Mouse (Mus musculus) bone marrow, adult 2 months (tissue): ENCODE results near the gene Mx1.

Experiments used
- CTCF ChIP-seq: fragments of 200-500 bp; IDR thresholded peaks from 2 replicates; pipeline ENCODE4 v1.5.1; 2011; ENCODE audit warnings: low read length, control low read depth; ENCODE audit not compliant: control insufficient read depth, insufficient read depth
- POLR2A ChIP-seq: fragments of 200-500 bp; IDR thresholded peaks from 2 replicates; pipeline ENCODE4 v1.6.1; 2011; ENCODE audit warnings: low read depth, mild to moderate bottlenecking, control low read depth, low read length, borderline replicate concordance; ENCODE audit not compliant: control insufficient read depth

GRCm38 (mm10) chr16:97397945-97398531 lies 64.7 kb downstream of the Mx1 start:
- TF ChIP-seq POLR2A, result no peak
- TF ChIP-seq CTCF, result no peak
